7 mouse cellular contexts compared by ENCODE assay signal in genomic region chr13:111489502-111489801, GRCm38 (mm10). TPM values are rescaled to one million over a fixed set of nuclear protein-coding genes. Genes with fewer than 3 reads are reported as not detected.
DNase-seq lines count a peak whose midpoint lies in the region; ATAC-seq and TF ChIP-seq lines count a peak whose summit lies in the region.

No protein-coding gene starts in this region.

- peak overlapping the region; percentile 97 for H3K4me3 ChIP-seq in lung, postnatal 0 days (ENCODE audit: low read depth, low read length)
- H3K4me3 ChIP-seq in forebrain, embryonic 13.5 days: peak overlapping the region; percentile 93
- H3K4me3 ChIP-seq in liver, embryonic 12.5 days: peak overlapping the region; percentile 100
- peak overlapping the region; percentile 93 for H3K4me3 ChIP-seq in stomach, embryonic 16.5 days (replicated peaks; ENCODE audit: low read length)

- no peak for DNase-seq in lung, postnatal 0 days (ENCODE audit: low spot score)
- DNase-seq in lung, adult 18-20 months: no peak
- no peak for DNase-seq in kidney, postnatal 25 days

- TF ChIP-seq EP300 in lung, postnatal 0 days (IDR thresholded peaks at IDR 0.05): no peak

- ATAC-seq in lung, postnatal 0 days: peak; percentile 10; the same call in 1 of the 2 replicates
- no peak for ATAC-seq in forebrain, embryonic 13.5 days
- ATAC-seq in liver, embryonic 12.5 days: peak; percentile 38
- ATAC-seq in stomach, embryonic 16.5 days (ENCODE audit: insufficient read depth, low FRiP score): no peak; the same call in 1 of the 2 replicates
- ATAC-seq in activated CD4-positive, CD25-positive, alpha-beta regulatory T cell, adult 4 months: no peak

- H3K9ac ChIP-seq in lung, postnatal 0 days (replicated peaks; ENCODE audit: low read depth): peak overlapping the region; percentile 97
- peak overlapping the region; percentile 93 for H3K9ac ChIP-seq in forebrain, embryonic 13.5 days
- peak overlapping the region; percentile 100 for H3K9ac ChIP-seq in liver, embryonic 12.5 days
- H3K9ac ChIP-seq in stomach, embryonic 16.5 days (ENCODE audit: low read length): peak overlapping the region; percentile 98

- H3K4me2 ChIP-seq in lung, postnatal 0 days (replicated peaks; ENCODE audit: low read depth, low read length): peak overlapping the region; percentile 64
- H3K4me2 ChIP-seq in forebrain, embryonic 13.5 days: peak overlapping the region; percentile 88
- H3K4me2 ChIP-seq in liver, embryonic 12.5 days: peak overlapping the region; percentile 75
- no peak overlapping the region for H3K4me2 ChIP-seq in stomach, embryonic 16.5 days (ENCODE audit: low read depth, low read length)

- H3K36me3 ChIP-seq in lung, postnatal 0 days (ENCODE audit: insufficient read depth, low read length): no peaks in the 10 kb centered on the region
- H3K36me3 ChIP-seq in forebrain, embryonic 13.5 days (ENCODE audit: poor library complexity, severe bottlenecking): no peaks in the 10 kb centered on the region
- H3K36me3 ChIP-seq in liver, embryonic 12.5 days: peaks cover 9% of the 10 kb centered on the region; the same call in 1 of the 2 replicates
- no peaks in the 10 kb centered on the region for H3K36me3 ChIP-seq in stomach, embryonic 16.5 days (ENCODE audit: control insufficient read depth, insufficient read depth, low read length)

- H3K27ac ChIP-seq in lung, postnatal 0 days (ENCODE audit: low read length): peak overlapping the region; percentile 99
- H3K27ac ChIP-seq in forebrain, embryonic 13.5 days: peak overlapping the region; percentile 98
- H3K27ac ChIP-seq in liver, embryonic 12.5 days: peak overlapping the region; percentile 98
- peak overlapping the region; percentile 99 for H3K27ac ChIP-seq in stomach, embryonic 16.5 days (ENCODE audit: low read length)

- 0 out of 2 replicates have a peak, but pooled peaks have one; percentile 8 for TF ChIP-seq CTCF in lung, postnatal 0 days (IDR thresholded peaks at IDR 0.05)

- H3K4me1 ChIP-seq in lung, postnatal 0 days (ENCODE audit: insufficient read depth, low read depth, low read length): peaks cover 5% of the 10 kb centered on the region
- peaks cover 36% of the 10 kb centered on the region for H3K4me1 ChIP-seq in forebrain, embryonic 13.5 days
- H3K4me1 ChIP-seq in liver, embryonic 12.5 days: peaks cover 35% of the 10 kb centered on the region
- H3K4me1 ChIP-seq in stomach, embryonic 16.5 days (ENCODE audit: control insufficient read depth, insufficient read depth, low read length): peaks cover 14% of the 10 kb centered on the region

- H3K9me3 ChIP-seq in lung, postnatal 0 days (ENCODE audit: low read length): no peaks in the 10 kb centered on the region
- no peaks in the 10 kb centered on the region for H3K9me3 ChIP-seq in forebrain, embryonic 13.5 days (replicated peaks)
- H3K9me3 ChIP-seq in liver, embryonic 12.5 days (replicated peaks): no peaks in the 10 kb centered on the region
- no peaks in the 10 kb centered on the region for H3K9me3 ChIP-seq in stomach, embryonic 16.5 days (replicated peaks; ENCODE audit: control insufficient read depth, low read length)

- WGBS in lung, postnatal 0 days: 2% methylated on average over 11 of the region's 33 CpGs
- WGBS in forebrain, embryonic 13.5 days: 0% methylated on average over 8 of the region's 33 CpGs
- WGBS in liver, embryonic 12.5 days (ENCODE audit: insufficient replicate concordance): under 1% methylated on average over 21 of the region's 33 CpGs
- WGBS in stomach, embryonic 16.5 days: 0% methylated on average over 20 of the region's 33 CpGs

- H3K27me3 ChIP-seq in lung, postnatal 0 days (replicated peaks; ENCODE audit: insufficient read depth, low read length): 0 out of 2 replicates have a peak, but pooled peaks cover 4% of the 10 kb centered on the region
- H3K27me3 ChIP-seq in forebrain, embryonic 13.5 days: peaks cover 27% of the 10 kb centered on the region
- peaks cover 30% of the 10 kb centered on the region for H3K27me3 ChIP-seq in liver, embryonic 12.5 days (replicated peaks)
- 0 out of 2 replicates have a peak, but pooled peaks cover 5% of the 10 kb centered on the region for H3K27me3 ChIP-seq in stomach, embryonic 16.5 days (ENCODE audit: control insufficient read depth, insufficient read depth, low read length)

RNA-seq across cellular contexts. Expression of gene Gpbp1, which starts 0.5 kb away (rescaled TPM):
- 44.1 and 55.1 TPM in 2 replicates for polyA plus RNA-seq in lung, postnatal 0 days (2015; fragmentation: Nextera tagmentation; extraction: Ambion mirVana)
- polyA plus RNA-seq in forebrain, embryonic 13.5 days (2015; fragmentation: Nextera tagmentation; extraction: Ambion mirVana): 112 and 114 TPM in 2 replicates
- 50.7 and 51.1 TPM in 2 replicates for polyA plus RNA-seq in liver, embryonic 12.5 days (2016; fragmentation: Nextera tagmentation; extraction: Ambion mirVana)
- polyA plus RNA-seq in stomach, embryonic 16.5 days (2015; fragmentation: Nextera tagmentation; extraction: Ambion mirVana): 66.6 and 77.7 TPM in 2 replicates
- 100 to 1,000 TPM; 138 to 153 TPM for polyA plus RNA-seq in activated CD4-positive, CD25-positive, alpha-beta regulatory T cell, adult 4 months (2017; shearing (Covaris generic))

Comparison
In these comparisons a context has a peak if more than half of its experiments do, and no peak if none do; other contexts are left out.
1. ATAC-seq: peak in lung, postnatal 0 days (single experiment) and liver, embryonic 12.5 days (single experiment); none in forebrain, embryonic 13.5 days (single experiment), stomach, embryonic 16.5 days (single experiment) and activated CD4-positive, CD25-positive, alpha-beta regulatory T cell, adult 4 months (single experiment).
2. Peak in every context shown above with its lines, with median percentiles within 50 percentile points of each other: H3K27ac ChIP-seq, H3K4me3 ChIP-seq and H3K9ac ChIP-seq.